Mouse (Mus musculus) ovary, adult 2 months (tissue): ENCODE data around the gene Suv39h2. TPM values are rescaled to one million over a fixed set of nuclear protein-coding genes. Genes with fewer than 3 reads are reported as not detected.

Experiments
- polyA plus RNA-seq: library from polyadenylated mRNA; depleted of rRNA; stranded (reverse); fragments of >200 nt; gene quantifications from 2 replicates; pipeline ENCODE4 v1.2.3, GENCODE M21; 2012; rRNA removed

Suv39h2 gene
- polyA plus RNA-seq, result 5.1 and 6.0 TPM in 2 replicates

GRCm38 (mm10) chr2:3474861-3475283 is at the start of gene Suv39h2:
Gene Suv39h2 (minus strand): TSS chr2:3475031.

GRCm38 (mm10) chr2:3512552-3513454 is 38.0 kb upstream of the Suv39h2 start, which contains the start of the genes Gm45902, Hspa14 and Cdnf:
Gene Gm45902 (minus strand): TSS chr2:3512790.
Gene Hspa14 (minus strand): TSS chr2:3512814.
Gene Cdnf (plus strand): TSS chr2:3513030.

GRCm38 (mm10) chr2:3423841-3424578 is 50.8 kb downstream of the Suv39h2 start, which contains the start of gene Dclre1c:
Gene Dclre1c (plus strand): TSS chr2:3424131.

GRCm38 (mm10) chr2:3422548-3422947 is 52.3 kb downstream of the Suv39h2 start, which contains the start of gene Meig1:
Gene Meig1 (minus strand): TSS chr2:3422648.

Other genes starting within 250 kb of the Suv39h2 start
- 13.1 and 14.0 TPM in 2 replicates for gene Nmt2, start 190.8 kb downstream of the Suv39h2 start, polyA plus RNA-seq
- gene Rpp38, start 142.4 kb downstream of the Suv39h2 start, polyA plus RNA-seq, result 3.1 and 4.7 TPM in 2 replicates
- 0.52 TPM in 1 of 2 replicates, not detected in the other for gene Acbd7, start 138.9 kb downstream of the Suv39h2 start, polyA plus RNA-seq
- not detected in 2 replicates for gene Olah, start 77.8 kb downstream of the Suv39h2 start, polyA plus RNA-seq
- gene Meig1, start 52.4 kb downstream of the Suv39h2 start, polyA plus RNA-seq, result 0.41 TPM in 1 of 2 replicates, not detected in the other
- gene Dclre1c, start 50.9 kb downstream of the Suv39h2 start, polyA plus RNA-seq, result 2.9 and 3.3 TPM in 2 replicates
- gene Gm45902, start 37.8 kb upstream of the Suv39h2 start, polyA plus RNA-seq, result 1.9 TPM in 2 replicates
- gene Hspa14, start 37.8 kb upstream of the Suv39h2 start, polyA plus RNA-seq, result 15.8 and 24.0 TPM in 2 replicates
- gene Cdnf, start 38.0 kb upstream of the Suv39h2 start, polyA plus RNA-seq, result 0.28 and 0.68 TPM in 2 replicates
- gene Fam107b, start 95.5 kb upstream of the Suv39h2 start, polyA plus RNA-seq, result 4.8 and 9.7 TPM in 2 replicates